Mouse (Mus musculus) ES-Bruce4 (cell line): ENCODE results near the gene Slc44a2.

Experiments
- CTCF ChIP-seq: IDR thresholded peaks from one replicate; pipeline ENCODE4 v1.8.1; 2011; ENCODE audit warnings: low read depth, low read length
- POLR2A ChIP-seq: IDR thresholded peaks from one replicate; pipeline ENCODE4 v1.8.1; 2011; ENCODE audit warnings: low read length; ENCODE audit not compliant: insufficient read depth

- TF ChIP-seq CTCF = no peak
- TF ChIP-seq POLR2A = no peak
These were observed 7.5 kb downstream of the Slc44a2 start for GRCm38 (mm10) chr9:21328041-21328440.
